Mouse (Mus musculus): Measurements from ENCODE around the gene Ube2d2b. TPM values are rescaled to one million over a fixed set of nuclear protein-coding genes. Genes with fewer than 3 reads are reported as not detected.

The Ube2d2b gene
- polyA plus RNA-seq, 2 experiments = 0.05 TPM; not detected in 1

DNA sequence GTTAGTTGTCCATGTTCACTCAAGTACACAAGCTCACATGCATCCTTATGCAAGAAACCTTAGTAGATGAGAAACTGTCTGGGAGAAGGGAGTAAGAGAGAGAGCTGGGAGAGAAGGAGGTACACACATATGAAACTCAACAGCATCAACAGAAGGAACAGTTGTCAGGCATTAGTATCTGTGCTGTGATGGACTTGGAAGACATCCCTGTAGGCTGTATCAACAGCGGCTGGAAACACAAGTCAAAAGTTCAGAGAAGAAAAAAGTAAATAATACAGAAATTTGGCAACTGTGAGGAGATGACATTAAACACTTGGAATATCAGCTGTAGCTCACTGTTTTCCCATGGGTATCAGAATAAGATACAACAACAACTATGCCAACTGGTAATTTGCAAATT lies 4.4 kb downstream of the Ube2d2b start:
- no peak for ATAC-seq (ENCODE audit: insufficient read depth)
- no peak overlapping the region for H3K27ac ChIP-seq
- peaks cover 4% of the 10 kb centered on the region in 2 experiments; a peak in 3 of 4 replicates for H3K4me1 ChIP-seq (replicated peaks; ENCODE audit: control insufficient read depth in 2 of 2, insufficient read depth in 2 of 2, low read length in 1 of 2)
- H3K4me2 ChIP-seq (ENCODE audit: low read depth) = no peak overlapping the region
- no peak overlapping the region for H3K9ac ChIP-seq (replicated peaks)
- no peaks in the 10 kb centered on the region for H3K9me3 ChIP-seq (ENCODE audit: control insufficient read depth, low read length)
- H3K36me3 ChIP-seq (replicated peaks; ENCODE audit: control insufficient read depth, insufficient read depth, low read depth) = peaks cover 12% of the 10 kb centered on the region
- no peaks in the 10 kb centered on the region for H3K27me3 ChIP-seq (ENCODE audit: control insufficient read depth, insufficient read depth, low read length)
- WGBS (ENCODE audit: insufficient replicate concordance) = 67% methylated on average over 1 of the region's 1 CpGs
- TF ChIP-seq CTCF (IDR thresholded peaks at IDR 0.05; ENCODE audit: low read depth) = no peak
- no peak for TF ChIP-seq EP300 (IDR thresholded peaks at IDR 0.05; ENCODE audit: low read depth)
- no peak overlapping the region for H3K4me3 ChIP-seq (ENCODE audit: insufficient read depth in 1 of 2, low read depth in 2 of 2, low read length in 2 of 2)
- no peak for DNase-seq (ENCODE audit: low read depth in 3 of 3, low spot score in 3 of 3)

DNA sequence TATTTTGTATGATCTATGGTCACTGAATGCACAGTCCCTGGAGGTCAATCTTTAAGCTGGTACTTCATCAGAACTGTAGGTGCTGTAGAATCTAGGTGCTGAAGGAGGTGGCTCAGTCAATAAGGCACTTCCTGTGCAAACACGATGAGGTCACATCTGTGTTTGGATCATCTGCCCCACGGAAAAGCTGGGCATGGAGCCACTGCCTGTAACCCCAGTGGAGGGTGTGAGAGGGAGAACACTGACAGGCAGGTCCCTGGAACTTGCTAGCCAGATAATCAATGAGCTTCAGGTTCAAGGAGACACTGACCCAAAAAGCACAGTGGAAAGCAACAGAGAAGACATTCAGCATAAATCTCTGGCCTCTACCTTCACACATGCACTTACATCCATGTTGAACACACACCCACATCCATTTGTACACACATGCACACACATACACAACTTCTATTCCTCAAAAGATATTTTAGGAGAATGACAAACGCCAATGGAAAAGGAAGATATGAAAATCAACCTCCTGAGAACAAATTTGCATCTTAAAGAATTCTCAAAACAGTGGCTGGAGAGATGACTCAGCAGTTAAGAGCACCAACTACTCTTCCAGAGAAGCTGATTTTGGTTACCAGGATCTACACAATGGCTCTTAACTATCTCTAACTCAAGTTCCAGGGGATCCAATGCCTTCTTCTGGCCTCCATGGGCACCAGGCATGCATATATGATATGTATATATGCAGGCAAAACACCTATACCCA lies 9.2 kb downstream of the Ube2d2b start:
- Histone ChIP-seq H3K27ac (no peak overlapping the region), H3K27me3 (ENCODE audit: control insufficient read depth, insufficient read depth, low read length) (no peaks in the 10 kb centered on the region), H3K9me3 (ENCODE audit: control insufficient read depth, low read length) (no peaks in the 10 kb centered on the region), H3K4me2 (ENCODE audit: low read depth) (no peak overlapping the region), H3K36me3 (replicated peaks; ENCODE audit: control insufficient read depth, insufficient read depth, low read depth) (peaks cover 35% of the 10 kb centered on the region), H3K9ac (replicated peaks) (no peak overlapping the region), H3K4me1 (replicated peaks; ENCODE audit: control insufficient read depth in 2 of 2, insufficient read depth in 2 of 2, low read length in 1 of 2) (peaks cover 3 to 7% of the 10 kb centered on the region in 2 experiments), H3K4me3 (ENCODE audit: insufficient read depth in 1 of 2, low read depth in 2 of 2, low read length in 2 of 2) (no peak overlapping the region)
- TF ChIP-seq EP300 (IDR thresholded peaks at IDR 0.05; ENCODE audit: low read depth) (no peak), CTCF (IDR thresholded peaks at IDR 0.05; ENCODE audit: low read depth) (no peak)
- 44% methylated on average over 3 of the region's 3 CpGs for WGBS (ENCODE audit: insufficient replicate concordance)
- DNase-seq (ENCODE audit: low read depth in 3 of 3, low spot score in 3 of 3) (peak in 1 of 3 experiments; percentile 18), ATAC-seq (ENCODE audit: insufficient read depth) (peak; percentile 53)

DNA sequence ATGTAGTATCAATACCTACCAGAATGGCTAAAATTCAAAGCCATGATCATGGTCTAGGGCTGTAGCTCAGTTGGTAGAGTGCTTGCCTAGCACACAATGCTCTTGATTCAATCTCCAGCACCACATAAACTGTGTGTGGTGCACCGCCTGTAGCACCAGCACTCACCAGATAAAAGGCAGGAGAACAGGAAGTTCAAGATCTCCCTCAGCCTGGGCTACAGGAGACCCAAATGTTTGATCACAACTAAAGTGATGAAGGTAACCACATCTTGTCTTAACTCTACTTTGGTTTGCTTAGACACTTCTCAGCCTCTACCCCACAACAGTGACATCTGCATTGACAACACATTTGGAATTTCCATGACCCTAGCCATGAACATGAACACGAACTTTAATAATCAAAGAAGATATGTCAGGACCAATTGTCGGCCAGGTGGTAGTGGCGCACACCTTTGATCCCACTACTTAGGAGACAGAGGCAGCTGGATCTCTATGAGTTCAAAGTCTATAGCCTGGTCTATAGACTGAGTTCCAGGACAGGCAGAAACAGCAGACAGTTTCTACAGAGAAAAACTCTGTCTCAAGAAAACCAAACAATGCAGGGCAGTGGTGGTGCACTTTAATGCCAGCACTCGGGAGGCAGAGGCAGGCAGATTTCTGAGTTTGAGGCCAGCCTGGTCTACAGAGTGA lies 10.8 kb downstream of the Ube2d2b start:
- no peak overlapping the region for H3K9ac ChIP-seq (replicated peaks)
- no peak overlapping the region for H3K4me2 ChIP-seq (ENCODE audit: low read depth)
- H3K36me3 ChIP-seq (replicated peaks; ENCODE audit: control insufficient read depth, insufficient read depth, low read depth) = peaks cover 35% of the 10 kb centered on the region
- no peaks in the 10 kb centered on the region for H3K27me3 ChIP-seq (ENCODE audit: control insufficient read depth, insufficient read depth, low read length)
- H3K4me3 ChIP-seq (ENCODE audit: insufficient read depth in 1 of 2, low read depth in 2 of 2, low read length in 2 of 2) = no peak overlapping the region
- no peaks in the 10 kb centered on the region for H3K9me3 ChIP-seq (ENCODE audit: control insufficient read depth, low read length)
- ATAC-seq (ENCODE audit: insufficient read depth) (no peak), DNase-seq (ENCODE audit: low read depth in 3 of 3, low spot score in 3 of 3) (no peak)
- TF ChIP-seq EP300 (IDR thresholded peaks at IDR 0.05; ENCODE audit: low read depth) (no peak), CTCF (IDR thresholded peaks at IDR 0.05; ENCODE audit: low read depth) (no peak)
- 78% methylated on average over 5 of the region's 5 CpGs for WGBS (ENCODE audit: insufficient replicate concordance)
- H3K4me1 ChIP-seq (replicated peaks; ENCODE audit: control insufficient read depth in 2 of 2, insufficient read depth in 2 of 2, low read length in 1 of 2) = peaks cover 0 to 7% of the 10 kb centered on the region in 2 experiments; a peak in 2 of 4 replicates
- H3K27ac ChIP-seq = no peak overlapping the region

DNA sequence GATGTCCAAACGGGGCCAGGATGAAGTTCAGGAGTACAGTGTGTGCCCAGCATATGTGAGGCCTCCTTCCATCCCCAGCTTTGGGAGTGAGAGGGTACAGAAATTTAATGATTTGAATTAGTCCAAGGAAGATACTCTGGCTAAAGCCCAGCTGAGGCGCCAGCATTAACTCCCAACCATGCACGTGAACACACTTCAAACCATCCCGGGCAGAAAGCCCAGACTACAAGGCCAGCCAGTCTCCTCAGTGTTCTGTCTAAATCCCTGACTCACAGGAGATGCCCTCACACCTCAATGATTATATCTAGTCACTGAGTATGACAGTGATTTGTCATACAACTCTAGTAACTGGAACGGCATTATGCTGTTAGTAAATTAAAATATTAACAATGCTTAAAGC lies 17.4 kb downstream of the Ube2d2b start:
- 85% methylated on average over 5 of the region's 5 CpGs for WGBS (ENCODE audit: insufficient replicate concordance)
- no peak overlapping the region for H3K27ac ChIP-seq
- H3K27me3 ChIP-seq (ENCODE audit: control insufficient read depth, insufficient read depth, low read length) = no peaks in the 10 kb centered on the region
- no peaks in the 10 kb centered on the region for H3K9me3 ChIP-seq (ENCODE audit: control insufficient read depth, low read length)
- peaks cover 2% of the 10 kb centered on the region; the same call in 1 of the 2 replicates for H3K36me3 ChIP-seq (replicated peaks; ENCODE audit: control insufficient read depth, insufficient read depth, low read depth)
- H3K4me2 ChIP-seq (ENCODE audit: low read depth) = no peak overlapping the region
- ATAC-seq (ENCODE audit: insufficient read depth) (no peak), DNase-seq (ENCODE audit: low read depth in 3 of 3, low spot score in 3 of 3) (no peak)
- TF ChIP-seq EP300 (IDR thresholded peaks at IDR 0.05; ENCODE audit: low read depth) (no peak), CTCF (IDR thresholded peaks at IDR 0.05; ENCODE audit: low read depth) (no peak)
- peaks cover 0 to 2% of the 10 kb centered on the region in 2 experiments; a peak in 1 of 4 replicates for H3K4me1 ChIP-seq (replicated peaks; ENCODE audit: control insufficient read depth in 2 of 2, insufficient read depth in 2 of 2, low read length in 1 of 2)
- H3K4me3 ChIP-seq (ENCODE audit: insufficient read depth in 1 of 2, low read depth in 2 of 2, low read length in 2 of 2) = no peak overlapping the region
- no peak overlapping the region for H3K9ac ChIP-seq (replicated peaks)

DNA sequence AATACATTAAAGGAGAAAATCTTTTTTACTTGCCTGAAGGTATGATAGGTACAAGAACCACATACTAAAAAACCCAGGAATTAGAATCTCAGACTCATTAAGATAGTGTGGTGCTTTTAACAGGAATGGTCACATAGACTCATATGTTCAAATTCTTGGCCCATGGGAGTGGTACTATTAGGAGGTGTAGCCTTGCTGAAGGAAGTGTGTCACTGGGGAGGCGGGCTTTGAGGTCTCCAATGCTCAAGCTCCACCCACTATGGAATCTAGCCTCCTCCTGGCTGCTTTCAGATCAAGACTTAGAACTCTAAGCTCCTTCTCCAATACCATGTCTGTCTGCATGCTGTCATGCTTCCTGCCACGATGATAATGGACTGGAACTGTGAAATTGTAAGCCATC lies 17.9 kb downstream of the Ube2d2b start:
- ATAC-seq (ENCODE audit: insufficient read depth) (no peak), DNase-seq (ENCODE audit: low read depth in 3 of 3, low spot score in 3 of 3) (no peak)
- Histone ChIP-seq H3K9ac (replicated peaks) (no peak overlapping the region), H3K27ac (no peak overlapping the region), H3K4me3 (ENCODE audit: insufficient read depth in 1 of 2, low read depth in 2 of 2, low read length in 2 of 2) (no peak overlapping the region), H3K4me1 (replicated peaks; ENCODE audit: control insufficient read depth in 2 of 2, insufficient read depth in 2 of 2, low read length in 1 of 2) (peaks cover 0 to 4% of the 10 kb centered on the region in 2 experiments; a peak in 2 of 4 replicates), H3K4me2 (ENCODE audit: low read depth) (no peak overlapping the region), H3K36me3 (replicated peaks; ENCODE audit: control insufficient read depth, insufficient read depth, low read depth) (peaks cover 2% of the 10 kb centered on the region; the same call in 1 of the 2 replicates), H3K9me3 (ENCODE audit: control insufficient read depth, low read length) (no peaks in the 10 kb centered on the region), H3K27me3 (ENCODE audit: control insufficient read depth, insufficient read depth, low read length) (no peaks in the 10 kb centered on the region)
- TF ChIP-seq CTCF (IDR thresholded peaks at IDR 0.05; ENCODE audit: low read depth) (no peak), EP300 (IDR thresholded peaks at IDR 0.05; ENCODE audit: low read depth) (no peak)
- 67% methylated on average over 2 of the region's 2 CpGs for WGBS (ENCODE audit: insufficient replicate concordance)
